Mouse (Mus musculus) cerebellum, adult 2 months (tissue): Measurements from ENCODE around the gene Btbd3.

Experiments
- CTCF ChIP-seq: fragments of 200-500 bp; IDR thresholded peaks from 2 replicates; pipeline ENCODE4 v1.5.1; 2011; ENCODE audit warnings: low read depth, mild to moderate bottlenecking, control low read depth, low read length, moderate library complexity, borderline replicate concordance; ENCODE audit not compliant: insufficient read depth
- POLR2A ChIP-seq: fragments of 200-500 bp; IDR thresholded peaks from 2 replicates; pipeline ENCODE4 v1.6.1; 2011; ENCODE audit warnings: low read length, control low read depth, borderline replicate concordance; ENCODE audit not compliant: insufficient read depth

DNA sequence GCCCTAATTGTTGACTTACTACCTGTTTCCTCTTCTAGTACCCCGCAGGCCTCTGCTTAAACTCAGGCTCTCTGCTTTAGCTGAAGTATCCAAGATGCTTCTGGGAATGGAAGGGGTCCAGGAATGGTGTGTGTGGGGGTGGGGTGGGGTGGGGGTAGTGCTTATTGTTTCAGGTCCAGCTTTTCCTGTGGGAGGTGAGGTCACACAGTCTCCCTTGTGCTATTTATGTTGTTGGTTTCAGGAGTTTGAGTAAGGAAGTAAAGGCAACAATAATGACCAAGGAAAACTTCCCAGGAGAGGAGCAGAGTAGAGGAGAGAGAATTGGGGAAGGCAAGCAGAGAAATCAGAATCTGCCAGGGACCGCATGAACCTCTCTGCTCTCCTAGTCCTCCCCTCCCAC is 128.4 kb downstream of the Btbd3 start:
- TF ChIP-seq CTCF (no peak), POLR2A (no peak)
